Mouse (Mus musculus) cerebral cortex, adult 2 months (tissue): ENCODE results near the gene Pprc1.

Experiments
- WGBS: fragments of 180-500 bp; shearing (Covaris S2); methylation state at CpG from one replicate; pipeline ENCODE4 v1.1.7; 2018; 5-methylcytosine and 5-hydroxymethylcytosine counted together

Gene Pprc1

DNA sequence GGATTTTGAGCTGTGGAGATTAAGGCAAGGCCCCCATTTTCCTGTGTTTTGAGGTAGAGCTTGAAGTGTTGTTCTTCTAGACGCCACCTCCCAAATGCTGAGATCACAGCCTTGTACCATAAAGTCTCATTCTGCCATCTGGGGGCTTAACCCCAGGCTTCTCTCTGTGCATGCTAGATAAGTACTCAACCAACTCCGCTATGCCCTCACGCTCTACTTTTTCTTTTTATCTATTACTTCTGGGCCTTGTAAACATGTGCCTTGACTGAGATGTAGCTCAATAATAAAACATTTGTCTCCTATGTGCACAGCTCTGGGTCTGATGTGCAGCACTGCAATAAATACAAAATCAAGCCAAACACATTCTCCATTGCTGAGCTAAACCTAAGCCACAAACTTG, 74.8 kb downstream of the Pprc1 start:
- WGBS, result 97% methylated on average over 3 of the region's 3 CpGs

DNA sequence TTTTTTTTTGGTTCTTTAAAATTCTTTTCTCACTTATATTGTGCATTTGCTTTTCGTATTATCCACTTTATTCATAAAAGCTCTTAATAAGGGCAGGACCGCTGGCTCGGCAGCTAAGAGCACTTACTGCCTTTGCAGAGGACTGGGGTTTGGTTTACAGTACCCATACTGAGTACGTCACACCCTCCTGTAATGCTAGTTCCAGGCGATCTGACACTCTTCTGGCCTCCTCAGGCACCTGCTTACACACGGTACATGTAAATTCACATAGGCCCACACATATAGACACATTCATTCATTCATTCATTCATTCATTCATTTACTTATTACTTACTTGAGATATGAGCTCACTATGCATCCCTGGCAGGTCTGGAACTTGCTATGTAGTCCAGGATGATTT, 76.2 kb downstream of the Pprc1 start:
- WGBS, result 82% methylated on average over 6 of the region's 6 CpGs
